Mouse (Mus musculus) CH12.LX (cell line): ENCODE results near the gene Cdh15. TPM values are rescaled to one million over a fixed set of nuclear protein-coding genes. Genes with fewer than 3 reads are reported as not detected.

ENCODE experiments used
- DNase-seq: peaks from one replicate; pipeline ENCODE4 v3.0.0-alpha.2; 2013; ENCODE audit errors: extremely low read depth
- H3K27ac ChIP-seq: 2 replicates; pipeline ENCODE4 v1.5.1; 2012; ENCODE audit warnings: low read depth, mild to moderate bottlenecking, control low read depth, moderate library complexity; ENCODE audit not compliant: insufficient read depth
- H3K27me3 ChIP-seq: replicated peaks from 2 replicates; pipeline ENCODE3; 2012; ENCODE audit warnings: inconsistent platforms
- H3K36me3 ChIP-seq, 2 experiments: replicated peaks in 1 of 2; 2 replicates each; pipeline versions ENCODE3 to v1.6.1; 2012; ENCODE audit warnings: inconsistent platforms in 1 of 2, low read length in 1 of 2, mild to moderate bottlenecking in 1 of 2, mixed read lengths in 1 of 2, moderate library complexity in 1 of 2; ENCODE audit not compliant: control insufficient read depth in 1 of 2, insufficient read depth in 1 of 2
- H3K4me1 ChIP-seq, 2 experiments: 2 replicates each; pipeline ENCODE4 v1.6.1; 2012; ENCODE audit warnings: inconsistent platforms in 1 of 2, moderate library complexity in 1 of 2; ENCODE audit not compliant: insufficient read depth in 2 of 2, control insufficient read depth in 1 of 2
- H3K4me2 ChIP-seq: 2 replicates; pipeline ENCODE4 v1.6.1; 2012; ENCODE audit warnings: low read depth, mild to moderate bottlenecking, control low read depth; ENCODE audit not compliant: poor library complexity, insufficient read depth, severe bottlenecking
- H3K4me3 ChIP-seq, 3 experiments: fragments of 150-350 bp in 1 of 3; sonication (generic) in 1 of 3; replicated peaks in 1 of 3; 2 replicates each; pipeline versions ENCODE3 to v1.5.1; 2011 to 2012; ENCODE audit warnings: low read depth in 2 of 3, low read length in 2 of 3, mild to moderate bottlenecking in 2 of 3, moderate library complexity in 2 of 3, control low read depth in 1 of 3, improper control_type of control experiment in 1 of 3, inconsistent platforms in 1 of 3, mixed read lengths in 1 of 3; ENCODE audit not compliant: poor library complexity in 1 of 3
- H3K79me2 ChIP-seq: replicated peaks from 2 replicates; pipeline ENCODE4 v1.6.1; 2012; ENCODE audit warnings: mild to moderate bottlenecking, moderate library complexity; ENCODE audit not compliant: control insufficient read depth, poor library complexity, insufficient read depth, severe bottlenecking; ENCODE audit errors: extremely low read depth
- H3K9ac ChIP-seq: 2 replicates; pipeline ENCODE4 v1.6.1; 2012; ENCODE audit warnings: low read depth, mild to moderate bottlenecking, control low read depth, moderate library complexity; ENCODE audit not compliant: insufficient read depth
- H3K9me3 ChIP-seq: replicated peaks from 2 replicates; pipeline ENCODE3; 2012; ENCODE audit warnings: low read length, inconsistent platforms, mixed read lengths
- BHLHE40 ChIP-seq: IDR thresholded peaks from 2 replicates; pipeline ENCODE4 v1.6.1; 2011; ENCODE audit warnings: mild to moderate bottlenecking, low read depth, low read length, improper control_type of control experiment
- CHD1 ChIP-seq: IDR thresholded peaks from 2 replicates; pipeline ENCODE4 v1.6.1; 2012; ENCODE audit warnings: low read depth, low read length, improper control_type of control experiment, inconsistent platforms
- CHD2 ChIP-seq: IDR thresholded peaks from 2 replicates; pipeline ENCODE4 v1.6.1; 2011; ENCODE audit warnings: low read length, improper control_type of control experiment
- CTCF ChIP-seq, 2 experiments: IDR thresholded peaks in 1 of 2; conservative IDR thresholded peaks in 1 of 2; 2 replicates each; pipeline ENCODE4 v1.5.1; 2011 to 2012; ENCODE audit warnings: low read depth in 2 of 2, low read length in 2 of 2, improper control_type of control experiment in 1 of 2, inconsistent platforms in 1 of 2, mild to moderate bottlenecking in 1 of 2, moderate library complexity in 1 of 2
- E2F4 ChIP-seq: IDR thresholded peaks from 2 replicates; pipeline ENCODE4 v1.6.1; 2011; ENCODE audit warnings: low read depth, low read length, improper control_type of control experiment; ENCODE audit not compliant: insufficient replicate concordance
- ELF1 ChIP-seq: IDR thresholded peaks from 2 replicates; pipeline ENCODE4 v1.6.1; 2014; ENCODE audit warnings: low read depth, mild to moderate bottlenecking, inconsistent platforms, low read length, improper control_type of control experiment
- EP300 ChIP-seq: IDR thresholded peaks from 2 replicates; pipeline ENCODE4 v1.6.1; 2011; ENCODE audit warnings: low read length, improper control_type of control experiment
- ETS1 ChIP-seq: conservative IDR thresholded peaks from 2 replicates; pipeline ENCODE4 v1.6.1; 2012; ENCODE audit warnings: low read depth, mild to moderate bottlenecking, inconsistent platforms, low read length, improper control_type of control experiment, moderate library complexity
- HCFC1 ChIP-seq: IDR thresholded peaks from 2 replicates; pipeline ENCODE4 v1.6.1; 2012; ENCODE audit warnings: low read depth, mild to moderate bottlenecking, inconsistent platforms, low read length, improper control_type of control experiment
- JUN ChIP-seq: IDR thresholded peaks from 2 replicates; pipeline ENCODE4 v1.6.1; 2011; ENCODE audit warnings: low read depth, mild to moderate bottlenecking, low read length, improper control_type of control experiment, moderate library complexity; ENCODE audit not compliant: insufficient read depth
- JUND ChIP-seq: conservative IDR thresholded peaks from 2 replicates; pipeline ENCODE4 v1.6.1; 2011; ENCODE audit warnings: low read depth, low read length, improper control_type of control experiment
- KAT2A ChIP-seq: IDR thresholded peaks from 2 replicates; pipeline ENCODE4 v1.6.1; 2012; ENCODE audit warnings: low read length, improper control_type of control experiment, inconsistent platforms; ENCODE audit not compliant: insufficient replicate concordance
- MAFK ChIP-seq: IDR thresholded peaks from 2 replicates; pipeline ENCODE4 v1.6.1; 2011; ENCODE audit warnings: low read length, improper control_type of control experiment; ENCODE audit not compliant: insufficient replicate concordance
- MAX ChIP-seq: IDR thresholded peaks from 2 replicates; pipeline ENCODE4 v1.6.1; 2011; ENCODE audit warnings: low read length, improper control_type of control experiment
- MAZ ChIP-seq: IDR thresholded peaks from 2 replicates; pipeline ENCODE4 v1.6.1; 2012; ENCODE audit warnings: low read depth, mild to moderate bottlenecking, inconsistent platforms, low read length, improper control_type of control experiment, moderate library complexity
- MEF2A ChIP-seq: IDR thresholded peaks from 2 replicates; pipeline ENCODE4 v1.6.1; 2014; ENCODE audit warnings: low read depth, mild to moderate bottlenecking, inconsistent platforms, low read length, improper control_type of control experiment, borderline replicate concordance
- MXI1 ChIP-seq: IDR thresholded peaks from 2 replicates; pipeline ENCODE4 v1.6.1; 2011; ENCODE audit warnings: mild to moderate bottlenecking, low read depth, low read length, improper control_type of control experiment
- MYC ChIP-seq: IDR thresholded peaks from 2 replicates; pipeline ENCODE4 v1.6.1; 2011; ENCODE audit warnings: low read depth, mild to moderate bottlenecking, improper control_type of control experiment, low read length
- NELFE ChIP-seq: IDR thresholded peaks from 2 replicates; pipeline ENCODE4 v1.6.1; 2011; ENCODE audit warnings: low read depth, low read length, improper control_type of control experiment
- NRF1 ChIP-seq: IDR thresholded peaks from 2 replicates; pipeline ENCODE4 v1.6.1; 2014; ENCODE audit warnings: low read depth, mild to moderate bottlenecking, inconsistent platforms, low read length, improper control_type of control experiment, moderate library complexity
- PAX5 ChIP-seq: IDR thresholded peaks from 2 replicates; pipeline ENCODE4 v1.6.1; 2012; ENCODE audit warnings: low read length, inconsistent platforms, mixed read lengths
- POLR2A ChIP-seq: IDR thresholded peaks from 2 replicates; pipeline ENCODE4 v1.6.1; 2011; ENCODE audit warnings: low read depth, mild to moderate bottlenecking, improper control_type of control experiment, low read length
- POLR2AphosphoS2 ChIP-seq: IDR thresholded peaks from 2 replicates; pipeline ENCODE4 v1.6.1; 2011; ENCODE audit warnings: low read depth, low read length, improper control_type of control experiment
- RCOR1 ChIP-seq: conservative IDR thresholded peaks from 2 replicates; pipeline ENCODE4 v1.6.1; 2012; ENCODE audit warnings: low read depth, mild to moderate bottlenecking, inconsistent platforms, low read length, improper control_type of control experiment
- SIN3A ChIP-seq: IDR thresholded peaks from 2 replicates; pipeline ENCODE4 v1.6.1; 2012; ENCODE audit warnings: low read length, improper control_type of control experiment, inconsistent platforms
- SMC3 ChIP-seq: IDR thresholded peaks from 2 replicates; pipeline ENCODE4 v1.6.1; 2011; ENCODE audit warnings: low read depth, low read length, improper control_type of control experiment
- TBP ChIP-seq: conservative IDR thresholded peaks from 2 replicates; pipeline ENCODE4 v1.6.1; 2011; ENCODE audit warnings: low read depth, low read length, improper control_type of control experiment
- TCF12 ChIP-seq: IDR thresholded peaks from 2 replicates; pipeline ENCODE4 v1.6.1; 2014; ENCODE audit warnings: low read depth, mild to moderate bottlenecking, inconsistent platforms, low read length, improper control_type of control experiment
- UBTF ChIP-seq: IDR thresholded peaks from 2 replicates; pipeline ENCODE4 v1.6.1; 2012; ENCODE audit warnings: low read depth, mild to moderate bottlenecking, inconsistent platforms, low read length, improper control_type of control experiment, moderate library complexity
- USF2 ChIP-seq: conservative IDR thresholded peaks from 2 replicates; pipeline ENCODE4 v1.6.1; 2011; ENCODE audit warnings: low read depth, low read length, improper control_type of control experiment
- ZC3H11A ChIP-seq: IDR thresholded peaks from 2 replicates; pipeline ENCODE4 v1.6.1; 2012; ENCODE audit warnings: low read depth, mild to moderate bottlenecking, inconsistent platforms, low read length, improper control_type of control experiment
- ZKSCAN1 ChIP-seq: IDR thresholded peaks from 2 replicates; pipeline ENCODE4 v1.6.1; 2012; ENCODE audit warnings: low read depth, inconsistent platforms, low read length, improper control_type of control experiment, borderline replicate concordance
- ZMIZ1 ChIP-seq: IDR thresholded peaks from 2 replicates; pipeline ENCODE4 v1.6.1; 2012; ENCODE audit warnings: low read depth, mild to moderate bottlenecking, inconsistent platforms, low read length, improper control_type of control experiment
- dilution Hi-C: fragments of 300-500 bp; cut with MboI; formaldehyde crosslinking; loops from 2 replicates; pipeline ENCODE4 v1.14.3; 2020; ENCODE audit warnings: low sequenced_read_pairs; ENCODE audit not compliant: extremely low pct_unique_long_range_greater_than_20kb, extremely low pct_ligation_motif_present
- in situ Hi-C: fragments of 300-500 bp; cut with MboI; formaldehyde crosslinking; loops from 3 replicates; pipeline ENCODE4 v1.14.3; 2019; ENCODE audit warnings: low sequenced_read_pairs, low pct_ligation_motif_present, low pct_unique_long_range_greater_than_20kb, mixed read lengths
- polyA plus RNA-seq: library from polyadenylated mRNA; unstranded; fragments of >175 nt; gene quantifications from 2 replicates; pipeline ENCODE4 v1.2.1, GENCODE M21; 2012; ENCODE audit warnings: low read depth; ENCODE audit not compliant: insufficient read length
- total RNA-seq, 2 experiments: library from RNA; depleted of rRNA; stranded (reverse); fragments of 300-350 nt in 1 of 2; fragments of >200 nt in 1 of 2; gene quantifications; 2 replicates each; pipeline ENCODE4 v1.2.3; 2012 to 2014

Gene Cdh15
- total and polyA plus RNA-seq, 3 experiments: not detected

- dilution Hi-C loops: no loop called here
- TF ChIP-seq ZMIZ1 (no peak), CHD1 (no peak), RCOR1 (no peak), SIN3A (no peak), NELFE (no peak), USF2 (no peak), MAFK (no peak), ETS1 (no peak), UBTF (no peak), MEF2A (no peak), CHD2 (no peak), HCFC1 (no peak), POLR2AphosphoS2 (no peak), EP300 (no peak), MAX (no peak), BHLHE40 (no peak), JUN (no peak), KAT2A (no peak), E2F4 (no peak), MAZ (no peak)
- no peak for DNase-seq
Observed at GRCm38 (mm10) chr8:122905346-122905745, 57.6 kb downstream of the Cdh15 start.

GRCm38 (mm10) chr8:122906463-122907021, 58.8 kb downstream of the Cdh15 start:
- peak; percentile 68 for DNase-seq
- Histone ChIP-seq H3K36me3 (peaks cover 55 to 90% of the 10 kb centered on the region in 2 experiments), H3K4me3 (no peak overlapping the region), H3K4me1 (peaks cover 6 to 54% of the 10 kb centered on the region in 2 experiments), H3K4me2 (no peak overlapping the region), H3K79me2 (peaks cover 39% of the 10 kb centered on the region), H3K9me3 (no peaks in the 10 kb centered on the region), H3K9ac (no peak overlapping the region), H3K27ac (peak overlapping the region; percentile 8; the same call in 1 of the 2 replicates), H3K27me3 (no peaks in the 10 kb centered on the region)
- dilution Hi-C loops (no loop called here), in situ Hi-C loops (loop anchor here (10.0 kb wide), 2 partner anchors 148 to 198 kb away; partner anchors contain the start of gene Rpl13)
- TF ChIP-seq CHD1 (no peak), RCOR1 (no peak), JUN (no peak), ZMIZ1 (no peak), USF2 (no peak), TBP (no peak), ZKSCAN1 (no peak), POLR2A (no peak), PAX5 (no peak), MXI1 (no peak), CHD2 (no peak), TCF12 (no peak), ZC3H11A (peak; percentile 33), MAZ (no peak), POLR2AphosphoS2 (no peak), ELF1 (no peak), JUND (0 out of 2 replicates have a peak, but pooled peaks have one; percentile 10), KAT2A (no peak), CTCF (conservative IDR thresholded peaks at IDR 0.05 in 1 of 2, IDR thresholded peaks at IDR 0.05 in 1 of 2; ENCODE audit: low read depth in 2 of 2, low read length in 2 of 2) (peak; percentile 69 to 86), NRF1 (no peak), MYC (0 out of 2 replicates have a peak, but pooled peaks have one; percentile 18), SMC3 (peak; percentile 81)

More at GRCm38 (mm10) chr8:122905346-122905745, 57.6 kb downstream of the Cdh15 start:
- in situ Hi-C loops: loop anchor here (10.0 kb wide), 2 partner anchors 149 to 199 kb away; partner anchors contain the start of gene Rpl13
- Histone ChIP-seq H3K27me3 (no peaks in the 10 kb centered on the region), H3K79me2 (peaks cover 43% of the 10 kb centered on the region), H3K27ac (0 out of 2 replicates have a peak overlapping the region, but pooled peaks have one; percentile 12), H3K4me3 (no peak overlapping the region), H3K9ac (no peak overlapping the region), H3K9me3 (no peaks in the 10 kb centered on the region), H3K36me3 (peaks cover 59 to 93% of the 10 kb centered on the region in 2 experiments), H3K4me2 (no peak overlapping the region), H3K4me1 (peaks cover 6 to 42% of the 10 kb centered on the region in 2 experiments)
